Mouse (Mus musculus) heart, postnatal 0 days (tissue): Measurements from ENCODE around the gene Dkkl1.

ENCODE experiments used
- CTCF ChIP-seq: IDR thresholded peaks from 2 replicates; pipeline ENCODE4 v1.5.1; 2016; ENCODE audit warnings: antibody characterized with exemption, control low read depth, low read depth
- EP300 ChIP-seq: IDR thresholded peaks from 2 replicates; pipeline ENCODE4 v1.6.1; 2016; ENCODE audit warnings: antibody characterized with exemption, low read depth

DNA sequence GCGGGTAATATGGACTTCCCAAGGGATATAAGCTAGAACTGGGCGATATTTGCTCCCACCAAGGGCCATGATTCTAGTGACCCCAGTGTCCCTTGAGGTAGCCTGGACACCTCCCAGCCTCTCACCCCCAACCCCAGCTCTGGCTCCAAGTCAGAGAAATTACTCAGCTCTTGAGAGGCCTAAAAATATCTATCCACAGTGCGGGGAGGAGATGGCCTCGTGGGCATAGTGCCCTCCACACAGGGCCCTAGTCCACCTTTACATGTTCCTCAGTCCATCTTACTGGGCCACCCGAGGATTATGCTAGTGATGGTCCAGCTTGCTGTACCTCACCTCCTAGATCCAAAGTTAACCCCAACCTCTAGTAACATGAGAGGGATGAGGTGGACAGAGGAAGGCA, 47.1 kb downstream of the Dkkl1 start:
- no peak for TF ChIP-seq CTCF
- no peak for TF ChIP-seq EP300
